Mouse (Mus musculus): ENCODE data around the gene Unc5b.

The Unc5b gene

DNA sequence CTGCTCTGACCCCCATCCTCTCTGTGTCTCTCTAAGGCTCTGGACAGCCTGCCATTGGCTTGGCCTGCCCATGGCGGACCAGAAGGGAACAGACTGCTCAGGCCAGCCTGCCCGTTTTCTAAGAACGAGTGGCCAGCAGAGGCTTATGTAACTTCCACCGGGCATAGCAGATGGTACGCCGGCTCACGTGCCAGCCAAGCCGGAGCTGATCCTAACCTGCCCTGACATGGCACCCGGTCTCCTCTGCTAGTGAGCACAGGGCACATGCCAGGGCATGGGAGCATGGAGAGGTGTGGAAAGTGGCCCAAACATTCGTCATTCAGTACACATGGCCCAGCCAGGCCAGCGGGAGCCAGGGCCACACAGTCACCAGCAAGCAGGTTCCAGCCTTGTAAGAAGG is 10.8 kb downstream of the Unc5b start:
- DNase-seq (ENCODE audit: low read depth): no peak

DNA sequence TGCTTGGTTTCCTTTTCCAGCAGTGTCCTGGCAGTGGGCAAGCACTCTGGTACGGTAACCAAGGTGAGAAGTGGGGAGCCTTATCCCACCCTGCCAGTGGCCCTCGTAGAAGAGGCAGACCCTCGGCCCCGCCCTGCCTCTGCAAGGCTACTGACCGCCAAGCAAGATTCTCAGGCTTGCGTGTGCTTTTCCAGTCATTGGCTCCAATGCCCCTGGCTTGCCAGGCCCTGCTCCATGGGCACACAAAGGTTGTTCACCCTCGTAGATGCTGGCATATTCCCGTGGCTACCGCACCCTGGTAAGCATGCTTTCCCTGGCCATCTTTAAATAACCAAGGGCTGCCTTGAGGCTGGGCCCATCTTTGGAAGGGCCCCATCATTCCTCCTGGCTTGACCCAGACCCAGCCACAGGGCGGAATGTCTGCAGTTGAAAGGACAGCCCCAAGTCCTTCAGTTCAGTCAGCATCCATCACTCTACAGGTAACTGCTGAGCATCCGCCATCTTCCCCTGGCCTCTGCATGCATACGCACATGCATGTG is 11.7 kb downstream of the Unc5b start:
- DNase-seq (ENCODE audit: low read depth): no peak

DNA sequence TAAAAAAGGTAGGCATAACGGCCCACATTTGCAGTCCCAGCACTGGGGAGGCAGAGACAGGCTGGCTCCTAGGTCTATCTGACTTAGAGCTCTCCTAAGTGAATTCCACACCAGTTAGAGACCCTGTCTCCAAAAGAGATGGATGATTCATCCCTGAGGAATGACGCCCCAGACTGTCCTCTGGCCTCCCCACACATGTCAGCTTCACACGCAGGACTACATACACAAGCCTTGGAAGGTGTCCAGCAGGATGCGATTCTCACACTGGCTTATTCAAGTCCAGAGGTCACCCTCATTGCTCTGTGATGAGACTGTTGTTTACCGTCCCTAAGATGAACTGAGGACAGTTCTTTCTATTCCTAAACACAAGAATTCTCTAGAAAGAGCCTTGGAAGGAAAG is 12.2 kb downstream of the Unc5b start:
- DNase-seq (ENCODE audit: low read depth): no peak

- DNase-seq (ENCODE audit: low read depth): no peak
Observed at GRCm38 (mm10) chr10:60818708-60819107, 12.7 kb downstream of the Unc5b start.

DNA sequence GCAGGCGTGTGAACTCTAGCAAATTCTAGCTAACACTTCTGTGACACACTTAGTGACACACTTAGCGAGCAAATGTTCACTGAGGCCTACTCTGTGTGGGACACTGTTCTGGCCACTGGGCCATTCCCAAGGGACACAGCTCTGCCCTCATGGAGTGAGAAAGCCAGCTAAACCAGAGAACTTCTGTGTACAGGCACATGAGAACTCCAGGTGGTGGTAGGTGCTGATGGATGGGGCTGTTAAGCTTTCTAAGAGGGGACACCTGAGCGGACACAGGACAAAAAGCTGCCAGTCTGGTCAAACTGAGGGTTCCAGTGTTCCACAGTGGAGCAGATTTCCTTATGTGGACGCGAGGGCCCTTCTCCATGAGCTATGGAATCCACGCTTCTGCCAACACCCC is 13.5 kb downstream of the Unc5b start:
- no peak for DNase-seq (ENCODE audit: low read depth)

DNA sequence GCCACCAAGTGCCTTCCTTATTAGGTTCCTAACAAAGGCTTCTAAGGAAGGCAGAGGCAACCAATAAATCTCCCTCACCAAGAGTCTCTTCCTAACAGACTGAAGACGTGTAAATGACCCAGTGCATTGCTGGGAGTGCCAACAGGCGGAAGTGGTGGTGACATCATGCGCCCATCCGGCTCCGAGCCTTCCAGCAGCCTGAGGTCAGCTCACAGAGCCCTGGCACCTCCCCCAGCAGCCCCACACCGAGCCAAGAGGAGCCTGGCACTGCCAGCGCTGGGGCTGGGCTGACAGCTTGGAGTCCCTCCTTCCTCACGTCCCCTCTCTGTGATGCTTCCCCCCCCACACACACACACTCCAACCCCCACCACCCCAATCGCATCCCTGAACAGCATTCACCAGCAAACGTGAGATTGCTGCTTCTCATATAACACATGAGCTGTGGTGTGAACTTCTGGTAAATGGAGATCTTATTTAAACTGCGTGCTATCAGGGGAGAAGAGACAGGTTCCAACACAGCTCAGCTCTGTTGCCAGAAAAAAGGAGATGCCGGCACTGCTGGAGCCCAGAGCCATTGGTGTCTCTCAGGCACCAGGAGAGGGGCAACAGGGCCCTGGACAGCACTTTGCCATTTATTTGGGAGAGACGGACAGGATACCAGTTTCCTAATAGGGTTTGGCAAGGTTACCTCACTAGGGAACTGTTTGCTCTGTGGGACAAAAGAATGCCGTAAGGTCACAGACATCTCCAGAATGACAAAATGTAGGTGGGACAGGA is 14.3 kb downstream of the Unc5b start:
- peak; percentile 55 for DNase-seq (ENCODE audit: low read depth)

GRCm38 (mm10) chr10:60815855-60816254 is 15.5 kb downstream of the Unc5b start:
- no peak for DNase-seq (ENCODE audit: low read depth)

GRCm38 (mm10) chr10:60815059-60815458 is 16.3 kb downstream of the Unc5b start:
- no peak for DNase-seq (ENCODE audit: low read depth)

DNA sequence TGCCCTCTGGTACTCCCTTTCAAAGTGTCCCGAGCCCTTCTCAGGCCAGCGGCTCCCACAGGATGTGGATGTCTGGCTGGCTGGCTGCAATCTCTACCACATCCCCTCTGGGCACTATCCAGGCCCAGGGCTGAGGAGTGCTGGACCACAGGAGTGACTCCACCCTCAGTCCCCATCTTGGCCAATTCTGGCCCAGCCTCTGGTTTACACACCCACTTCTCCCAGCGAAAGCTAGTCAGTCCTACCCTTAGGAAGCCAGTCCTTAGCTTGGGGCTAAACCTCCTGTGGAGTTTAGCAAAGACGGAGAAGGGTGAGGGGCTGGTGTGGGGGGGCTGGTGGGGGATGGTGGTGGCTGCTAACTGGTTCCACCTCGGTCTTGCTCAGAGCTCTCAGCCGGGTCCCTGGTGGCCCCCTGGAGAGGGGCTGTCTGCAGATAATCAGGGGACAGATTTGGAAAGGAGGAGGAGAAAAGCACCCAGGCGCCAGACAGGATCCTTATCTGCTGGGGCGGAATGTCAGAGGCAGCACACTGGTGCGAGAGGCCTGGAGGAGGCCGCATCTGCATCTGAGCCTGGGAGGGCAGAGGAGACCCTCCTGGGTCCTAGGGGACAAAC is 16.8 kb downstream of the Unc5b start:
- no peak for DNase-seq (ENCODE audit: low read depth)

GRCm38 (mm10) chr10:60813606-60814005 is 17.8 kb downstream of the Unc5b start:
- DNase-seq (ENCODE audit: low read depth): no peak

GRCm38 (mm10) chr10:60811792-60812525 is 19.4 kb downstream of the Unc5b start:
- DNase-seq (ENCODE audit: low read depth): no peak

DNA sequence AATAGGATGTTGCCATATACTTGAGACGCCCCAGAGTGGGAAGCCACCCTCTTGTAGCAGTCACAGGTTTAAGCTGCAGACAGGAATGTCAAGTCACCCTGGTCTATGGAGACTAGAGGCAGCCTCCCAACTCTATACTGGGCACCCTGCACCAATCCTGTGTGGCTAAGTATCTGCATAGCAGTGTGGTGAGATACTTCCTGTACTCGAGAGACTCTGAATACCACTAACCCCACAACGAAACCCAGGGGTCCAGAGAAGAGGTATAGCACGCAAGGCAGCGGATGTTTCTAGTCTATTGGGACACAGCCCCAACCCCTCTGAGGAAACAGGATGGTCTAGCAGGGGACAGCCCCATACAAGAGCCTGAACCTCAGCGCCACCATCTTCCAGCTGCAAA is 22.9 kb downstream of the Unc5b start:
- no peak for DNase-seq (ENCODE audit: low read depth)

- DNase-seq (ENCODE audit: low read depth): no peak
Observed at GRCm38 (mm10) chr10:60807531-60808185, 23.7 kb downstream of the Unc5b start.

- DNase-seq (ENCODE audit: low read depth): no peak
Observed at GRCm38 (mm10) chr10:60806207-60806538, 25.2 kb downstream of the Unc5b start.

GRCm38 (mm10) chr10:60805436-60806206 is 25.8 kb downstream of the Unc5b start:
- DNase-seq (ENCODE audit: low read depth): no peak

- no peak for DNase-seq (ENCODE audit: low read depth)
Observed at GRCm38 (mm10) chr10:60804865-60805264, 26.5 kb downstream of the Unc5b start.

DNA sequence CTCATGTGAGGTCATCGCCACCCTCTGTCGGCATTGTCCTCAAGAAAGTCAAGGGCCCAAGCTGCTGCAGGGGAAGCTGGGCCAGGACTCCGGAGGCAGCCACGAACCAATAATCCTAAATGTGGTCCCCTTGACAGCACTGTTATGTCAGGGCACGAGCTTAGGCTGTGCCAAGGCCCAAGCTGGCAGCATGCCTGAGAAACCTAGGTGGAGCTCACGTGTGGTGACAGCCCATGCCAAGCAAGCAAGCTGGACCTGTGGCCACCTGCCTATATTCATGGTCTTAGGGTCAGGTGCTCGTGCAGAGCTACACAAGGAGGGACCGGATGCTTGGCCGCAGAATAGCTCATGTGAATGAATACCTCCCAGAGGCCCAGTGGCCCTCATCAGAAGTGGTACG is 27.4 kb downstream of the Unc5b start:
- no peak for DNase-seq (ENCODE audit: low read depth)

DNA sequence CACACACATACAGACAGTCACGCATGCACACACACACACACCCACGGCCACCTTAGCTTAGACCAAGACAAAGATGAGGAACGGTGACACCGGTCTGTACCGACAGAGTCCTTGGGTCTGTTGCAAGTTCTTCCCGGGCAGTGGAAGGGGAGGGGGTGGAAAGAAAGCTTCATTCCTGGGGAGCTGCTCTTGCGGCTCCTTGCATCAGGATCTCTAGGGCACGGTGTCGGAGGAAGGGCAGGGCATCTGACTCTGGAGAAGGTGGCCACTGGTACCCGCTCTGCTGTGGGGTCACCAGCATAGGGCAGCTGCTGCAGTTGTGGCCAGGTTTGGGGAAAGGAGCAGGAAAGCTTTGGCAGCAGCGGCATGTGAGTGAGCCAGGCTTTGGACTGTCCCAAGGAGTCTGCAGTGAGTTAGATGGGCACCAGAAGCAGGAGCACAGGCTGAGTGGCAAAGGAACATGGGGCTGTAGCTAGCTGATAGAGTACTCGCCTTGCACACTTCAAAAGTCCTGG is 29.4 kb downstream of the Unc5b start:
- DNase-seq (ENCODE audit: low read depth): no peak

DNA sequence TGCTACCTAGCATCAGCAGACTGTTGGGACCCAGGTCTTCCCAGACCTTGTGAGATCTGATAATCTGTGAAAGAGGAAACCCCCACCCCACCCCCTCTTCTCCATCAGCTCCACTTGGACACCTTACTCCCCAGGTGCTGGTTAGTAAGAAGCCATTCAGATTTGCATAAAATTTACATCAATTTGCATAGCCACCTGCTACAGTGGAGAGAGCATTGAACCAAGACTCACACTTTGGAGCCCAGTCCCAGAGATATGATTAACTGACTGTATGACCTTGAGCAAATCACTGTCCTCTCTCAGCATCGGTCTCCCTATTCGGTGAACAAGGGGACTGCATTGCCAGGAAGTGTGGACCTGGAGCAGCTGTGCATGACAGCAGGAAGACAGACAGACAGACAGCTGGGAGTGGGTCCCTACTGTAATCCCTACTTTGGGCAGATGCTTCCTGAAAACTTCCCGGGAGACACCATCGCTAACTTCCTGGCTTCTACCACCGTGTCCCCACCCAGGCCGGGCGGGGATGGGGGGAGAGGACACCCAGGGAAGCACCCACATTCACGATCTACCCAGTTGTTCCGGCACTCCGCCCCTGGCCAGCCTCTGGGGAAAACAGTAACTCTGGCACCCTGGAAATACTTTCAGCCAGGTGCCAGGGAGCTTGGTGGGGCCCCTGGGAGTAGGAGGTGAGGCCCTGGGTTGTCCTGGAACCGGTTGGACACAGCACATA is 30.0 kb downstream of the Unc5b start:
- DNase-seq (ENCODE audit: low read depth): no peak

DNA sequence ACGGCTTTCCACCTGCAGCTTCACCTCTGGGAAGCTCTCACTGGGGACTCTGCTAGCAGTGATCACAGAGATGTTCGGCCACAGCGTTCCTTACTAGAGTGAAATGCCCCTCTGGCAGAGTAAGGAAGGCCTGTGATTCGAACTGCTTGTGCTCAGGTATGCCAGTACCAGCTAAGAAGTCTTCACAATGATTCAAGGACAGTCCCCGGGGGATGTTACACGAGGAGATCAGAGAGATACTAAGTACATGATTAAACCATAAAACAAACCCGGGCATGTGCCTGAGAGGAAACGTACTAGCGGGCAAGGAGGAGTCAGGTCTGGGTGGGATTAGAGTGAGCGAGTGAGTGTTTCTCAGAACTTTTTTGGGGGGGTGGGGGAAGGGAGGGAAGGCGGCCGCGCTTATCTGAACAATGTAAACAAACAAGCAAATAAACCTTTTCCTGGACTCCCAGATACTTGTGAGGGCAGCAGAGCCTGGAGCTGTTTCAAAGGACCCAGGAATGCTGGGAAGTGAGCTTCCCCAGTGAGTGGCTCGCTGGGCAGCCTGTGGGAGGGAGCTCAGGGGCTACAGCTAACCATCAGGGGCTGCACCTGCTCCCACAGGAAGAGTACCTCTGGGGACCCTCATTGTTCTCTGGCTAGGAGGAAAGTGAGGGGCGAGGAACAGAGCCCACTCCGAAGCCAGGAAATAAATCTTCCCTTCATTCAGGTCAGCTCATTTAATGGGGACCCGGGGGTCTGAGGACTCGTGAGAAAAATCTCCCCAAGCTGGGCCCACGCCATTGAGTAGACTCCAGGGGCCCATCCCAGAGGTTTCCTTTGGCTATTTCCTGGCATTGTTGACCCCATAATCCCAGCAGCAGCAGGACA is 30.9 kb downstream of the Unc5b start:
- DNase-seq (ENCODE audit: low read depth): no peak
